In genomic region chr11:90677027-90677426, GRCm38 (mm10) we compare ENCODE assay signal across 26 mouse cellular contexts. TPM values are rescaled to one million over a fixed set of nuclear protein-coding genes. Genes with fewer than 3 reads are reported as not detected.
DNase-seq lines count a peak whose midpoint lies in the region; ATAC-seq and TF ChIP-seq lines count a peak whose summit lies in the region.
"Had no signal": no experiment of that assay in that cellular context is flagged by ENCODE, and none has a peak within 500 bp of the region (broad histone marks: within the 10 kb centered on the region; RNA-seq: fewer than 3 reads in every experiment).

No protein-coding gene starts in this region.

- H3K27ac ChIP-seq in liver, embryonic 12.5 days: peak overlapping the region; percentile 96
- peak overlapping the region; percentile 82; the same call in 1 of the 2 replicates for H3K27ac ChIP-seq in liver, postnatal 0 days (ENCODE audit: low read depth)
- no peak overlapping the region for H3K27ac ChIP-seq in hindbrain, embryonic 12.5 days
- H3K27ac ChIP-seq: embryonic facial prominence, embryonic 13.5 days; forebrain, embryonic 13.5 days; hindbrain, embryonic 13.5 days; midbrain, embryonic 15.5 days; neural tube, embryonic 15.5 days; stomach, embryonic 15.5 days had no signal

- ATAC-seq in megakaryocyte, adult 5-6 weeks (ENCODE audit: poor library complexity, severe bottlenecking): no peak
- ATAC-seq in liver, embryonic 12.5 days: no peak
- no peak for ATAC-seq in liver, postnatal 0 days
- ATAC-seq in hindbrain, embryonic 12.5 days (ENCODE audit: low FRiP score): no peak
- ATAC-seq: activated CD4-positive, CD25-positive, alpha-beta regulatory T cell, adult 4 months; forebrain, embryonic 13.5 days; intestine, postnatal 0 days; midbrain, embryonic 15.5 days had no signal

- TF ChIP-seq CTCF in liver, postnatal 0 days (IDR thresholded peaks at IDR 0.05; ENCODE audit: low read depth): no peak

- H3K4me3 ChIP-seq in megakaryocyte, embryonic 14.5 days (replicated peaks): peak overlapping the region; percentile 67
- peak overlapping the region; percentile 66 for H3K4me3 ChIP-seq in liver, embryonic 12.5 days
- peak overlapping the region; percentile 46 for H3K4me3 ChIP-seq in liver, postnatal 0 days (ENCODE audit: low read depth, low read length)
- no peak overlapping the region for H3K4me3 ChIP-seq in hindbrain, embryonic 12.5 days
- H3K4me3 ChIP-seq: embryonic facial prominence, embryonic 13.5 days; forebrain, embryonic 13.5 days; hindbrain, embryonic 13.5 days; midbrain, embryonic 15.5 days; neural tube, embryonic 15.5 days; stomach, embryonic 15.5 days had no signal

- H3K4me1 ChIP-seq in megakaryocyte, embryonic 14.5 days: peaks cover 81% of the 10 kb centered on the region
- peaks cover 53% of the 10 kb centered on the region for H3K4me1 ChIP-seq in liver, embryonic 12.5 days
- peaks cover 16% of the 10 kb centered on the region for H3K4me1 ChIP-seq in liver, postnatal 0 days (ENCODE audit: insufficient read depth)
- H3K4me1 ChIP-seq in hindbrain, embryonic 12.5 days: no peaks in the 10 kb centered on the region
- H3K4me1 ChIP-seq: embryonic facial prominence, embryonic 13.5 days; forebrain, embryonic 13.5 days; hindbrain, embryonic 13.5 days; midbrain, embryonic 15.5 days; neural tube, embryonic 15.5 days; stomach, embryonic 15.5 days had no signal

- peak overlapping the region; percentile 79 for H3K9ac ChIP-seq in liver, embryonic 12.5 days
- peak overlapping the region; percentile 64 for H3K9ac ChIP-seq in liver, postnatal 0 days (replicated peaks)
- H3K9ac ChIP-seq in hindbrain, embryonic 12.5 days: no peak overlapping the region
- H3K9ac ChIP-seq: embryonic facial prominence, embryonic 13.5 days; forebrain, embryonic 13.5 days; hindbrain, embryonic 13.5 days; midbrain, embryonic 15.5 days; neural tube, embryonic 15.5 days; stomach, embryonic 15.5 days had no signal

- TF ChIP-seq EP300 in liver, postnatal 0 days (IDR thresholded peaks at IDR 0.05; ENCODE audit: low read depth): no peak

- peak overlapping the region; percentile 71 for H3K4me2 ChIP-seq in liver, embryonic 12.5 days
- H3K4me2 ChIP-seq in liver, postnatal 0 days (ENCODE audit: low read depth, low read length): peak overlapping the region; percentile 65
- no peak overlapping the region for H3K4me2 ChIP-seq in hindbrain, embryonic 12.5 days (replicated peaks)
- H3K4me2 ChIP-seq: embryonic facial prominence, embryonic 13.5 days; forebrain, embryonic 13.5 days; heart, embryonic 11.5 days; hindbrain, embryonic 13.5 days; midbrain, embryonic 15.5 days; neural tube, embryonic 15.5 days; stomach, embryonic 15.5 days had no signal

- H3K36me3 ChIP-seq in megakaryocyte, embryonic 14.5 days (replicated peaks; ENCODE audit: low read length): peaks cover 93% of the 10 kb centered on the region
- peaks cover 82% of the 10 kb centered on the region for H3K36me3 ChIP-seq in liver, embryonic 12.5 days
- peaks cover 44% of the 10 kb centered on the region for H3K36me3 ChIP-seq in liver, postnatal 0 days (replicated peaks; ENCODE audit: insufficient read depth, low read length)
- H3K36me3 ChIP-seq in hindbrain, embryonic 12.5 days: no peaks in the 10 kb centered on the region
- H3K36me3 ChIP-seq: hindbrain, embryonic 13.5 days; midbrain, embryonic 15.5 days; neural tube, embryonic 15.5 days had no signal

- H3K9me3 ChIP-seq in megakaryocyte, embryonic 14.5 days: no peaks in the 10 kb centered on the region
- no peaks in the 10 kb centered on the region for H3K9me3 ChIP-seq in liver, embryonic 12.5 days (replicated peaks)
- H3K9me3 ChIP-seq in liver, postnatal 0 days (ENCODE audit: low read length): no peaks in the 10 kb centered on the region
- no peaks in the 10 kb centered on the region for H3K9me3 ChIP-seq in hindbrain, embryonic 12.5 days (replicated peaks)
- H3K9me3 ChIP-seq: embryonic facial prominence, embryonic 13.5 days; forebrain, embryonic 13.5 days; hindbrain, embryonic 13.5 days; midbrain, embryonic 15.5 days; neural tube, embryonic 15.5 days; stomach, embryonic 15.5 days had no signal

- WGBS in liver, embryonic 12.5 days (ENCODE audit: insufficient replicate concordance): 85% methylated on average over 7 of the region's 7 CpGs
- WGBS in liver, postnatal 0 days (ENCODE audit: insufficient replicate concordance): 86% methylated on average over 7 of the region's 7 CpGs
- 92% methylated on average over 7 of the region's 7 CpGs for WGBS in hindbrain, embryonic 12.5 days

- DNase-seq in heart, adult 11 months: peak; percentile 61
- DNase-seq in heart, adult 18-20 months: no peak
- DNase-seq in liver, postnatal 0 days: no peak
- DNase-seq in cerebellum, adult 11 months: no peak
- DNase-seq: adrenal gland, adult 2 months; adrenal gland, postnatal 36 days; gastrocnemius, postnatal 36 days; heart, postnatal 36 days; kidney, adult 9 months; kidney, postnatal 10 days; layer of hippocampus, adult 9-11 months; lung, postnatal 36 days; right cerebral cortex, postnatal 25 days had no signal

- no peaks in the 10 kb centered on the region for H3K27me3 ChIP-seq in megakaryocyte, embryonic 14.5 days (replicated peaks)
- H3K27me3 ChIP-seq in liver, embryonic 12.5 days (replicated peaks): no peaks in the 10 kb centered on the region
- no peaks in the 10 kb centered on the region for H3K27me3 ChIP-seq in liver, postnatal 0 days (ENCODE audit: insufficient read depth, low read length)
- H3K27me3 ChIP-seq in hindbrain, embryonic 12.5 days: no peaks in the 10 kb centered on the region
- H3K27me3 ChIP-seq: embryonic facial prominence, embryonic 13.5 days; forebrain, embryonic 13.5 days; hindbrain, embryonic 13.5 days; midbrain, embryonic 15.5 days; neural tube, embryonic 15.5 days; stomach, embryonic 15.5 days had no signal

RNA-seq across cellular contexts. Expression of gene Tom1l1, which starts 11.1 kb away (rescaled TPM):
- 10 to 100 TPM; 14.9 to 16.4 TPM for total RNA-seq in heart, adult 18-20 months (2021)
- polyA plus RNA-seq in megakaryocyte, embryonic 14.5 days (2012; ENCODE audit: insufficient read depth, low replicate concordance): 1.9 and 3.3 TPM in 2 replicates
- 0.47 and 1.3 TPM in 2 replicates for total RNA-seq in megakaryocyte, adult 5-6 weeks (2015)
- total RNA-seq in megakaryocyte, adult 5-6 weeks (2017): 2.2 and 5.9 TPM in 2 replicates
- polyA plus RNA-seq in liver, embryonic 12.5 days (2016; fragmentation: Nextera tagmentation; extraction: Ambion mirVana): 60.4 and 64.9 TPM in 2 replicates
- polyA plus RNA-seq in liver, postnatal 0 days (2015; fragmentation: Nextera tagmentation; extraction: Ambion mirVana): 24.0 and 24.6 TPM in 2 replicates
- 15.5 and 17.0 TPM in 2 replicates for polyA plus RNA-seq in hindbrain, embryonic 12.5 days (2016; fragmentation: Nextera tagmentation; extraction: Ambion mirVana)

RNA-seq across cellular contexts. Expression of gene Cox11, which starts 39.1 kb away (rescaled TPM):
- 10 to 100 TPM; 20.1 to 24.2 TPM for total RNA-seq in heart, adult 18-20 months (2021)
- polyA plus RNA-seq in megakaryocyte, embryonic 14.5 days (2012; ENCODE audit: insufficient read depth, low replicate concordance): 10.5 and 16.0 TPM in 2 replicates
- total RNA-seq in megakaryocyte, adult 5-6 weeks (2015): 18.5 and 22.2 TPM in 2 replicates
- 6.4 and 11.7 TPM in 2 replicates for total RNA-seq in megakaryocyte, adult 5-6 weeks (2017)
- polyA plus RNA-seq in liver, embryonic 12.5 days (2016; fragmentation: Nextera tagmentation; extraction: Ambion mirVana): 38.2 and 40.5 TPM in 2 replicates
- 16.3 and 22.5 TPM in 2 replicates for polyA plus RNA-seq in liver, postnatal 0 days (2015; fragmentation: Nextera tagmentation; extraction: Ambion mirVana)
- 39.2 and 47.1 TPM in 2 replicates for polyA plus RNA-seq in hindbrain, embryonic 12.5 days (2016; fragmentation: Nextera tagmentation; extraction: Ambion mirVana)

RNA-seq across cellular contexts. Expression of gene Stxbp4, which starts 39.1 kb away (rescaled TPM):
- total RNA-seq in heart, adult 18-20 months (2021): 1 to 10 TPM; 4.2 to 5.5 TPM
- 0.15 TPM in 1 of 2 replicates, not detected in the other for polyA plus RNA-seq in megakaryocyte, embryonic 14.5 days (2012; ENCODE audit: insufficient read depth, low replicate concordance)
- total RNA-seq in megakaryocyte, adult 5-6 weeks (2015): 1.7 and 2.6 TPM in 2 replicates
- total RNA-seq in megakaryocyte, adult 5-6 weeks (2017): 0.95 and 1.1 TPM in 2 replicates
- polyA plus RNA-seq in liver, embryonic 12.5 days (2016; fragmentation: Nextera tagmentation; extraction: Ambion mirVana): 11.2 and 12.9 TPM in 2 replicates
- polyA plus RNA-seq in liver, postnatal 0 days (2015; fragmentation: Nextera tagmentation; extraction: Ambion mirVana): 1.3 and 1.9 TPM in 2 replicates
- polyA plus RNA-seq in hindbrain, embryonic 12.5 days (2016; fragmentation: Nextera tagmentation; extraction: Ambion mirVana): 37.6 and 38.6 TPM in 2 replicates
